Mouse (Mus musculus) hindbrain, embryonic 11.5 days (tissue): ENCODE data around the gene Slc25a18. TPM values are rescaled to one million over a fixed set of nuclear protein-coding genes. Genes with fewer than 3 reads are reported as not detected.

Experiments
- ATAC-seq: fragments of 200-750 bp; cut with Nextera tagmentation; 2 replicates; pipeline ENCODE4 v1.8.0; 2017; ENCODE audit warnings: mild to moderate bottlenecking, moderate TSS enrichment, moderate library complexity; ENCODE audit not compliant: low FRiP score
- DNase-seq: peaks from one replicate; pipeline ENCODE4 v3.0.0-alpha.2; 2015; ENCODE audit warnings: low spot score
- H3K27ac ChIP-seq: fragments of 300-500 bp; sonication (generic); 2 replicates; pipeline ENCODE4 v1.5.1; 2014; ENCODE audit warnings: mild to moderate bottlenecking, low read depth, low read length
- H3K27me3 ChIP-seq: fragments of 300-500 bp; sonication (generic); 2 replicates; pipeline ENCODE4 v1.6.1; 2014; ENCODE audit warnings: mild to moderate bottlenecking, low read length, moderate library complexity, mixed read lengths; ENCODE audit not compliant: control insufficient read depth, insufficient read depth
- H3K36me3 ChIP-seq: fragments of 300-500 bp; sonication (generic); 2 replicates; pipeline ENCODE4 v1.6.1; 2014; ENCODE audit warnings: mild to moderate bottlenecking, low read length, moderate library complexity, mixed read lengths; ENCODE audit not compliant: control insufficient read depth, insufficient read depth
- H3K4me1 ChIP-seq: fragments of 300-500 bp; sonication (generic); replicated peaks from 2 replicates; pipeline ENCODE4 v1.6.1; 2014; ENCODE audit warnings: low read length, mixed read lengths; ENCODE audit not compliant: control insufficient read depth, insufficient read depth
- H3K4me2 ChIP-seq: fragments of 300-500 bp; sonication (generic); replicated peaks from 2 replicates; pipeline ENCODE4 v1.6.1; 2014; ENCODE audit warnings: mild to moderate bottlenecking, low read depth, low read length
- H3K4me3 ChIP-seq: fragments of 300-500 bp; sonication (generic); 2 replicates; pipeline ENCODE4 v1.5.1; 2014; ENCODE audit warnings: low read depth, low read length
- H3K9ac ChIP-seq: fragments of 300-500 bp; sonication (generic); 2 replicates; pipeline ENCODE4 v1.6.1; 2014; ENCODE audit warnings: low read depth, low read length
- H3K9me3 ChIP-seq: fragments of 300-500 bp; sonication (generic); 2 replicates; pipeline ENCODE4 v1.6.1; 2016; ENCODE audit warnings: low read length; ENCODE audit not compliant: control insufficient read depth
- WGBS: fragments of 180-500 bp; shearing (Covaris S2); extraction: QIAGEN DNeasy Blood & Tissue Kit; methylation state at CpG from one replicate; pipeline ENCODE4 v1.1.7; 2014; 5-methylcytosine and 5-hydroxymethylcytosine counted together
- polyA plus RNA-seq: library from polyadenylated mRNA; unstranded; fragments of >200 nt; fragmentation: Nextera tagmentation; extraction: Ambion mirVana; gene quantifications from 2 replicates; pipeline ENCODE4 v1.2.1, GENCODE M21; 2014

Slc25a18 gene
- polyA plus RNA-seq, 1 experiment from 2014 or later: 2.3 TPM

- no peaks in the 10 kb centered on the region for H3K4me1 ChIP-seq
- no peak for DNase-seq
- H3K4me3 ChIP-seq: no peak overlapping the region
- H3K9ac ChIP-seq: no peak overlapping the region
- H3K36me3 ChIP-seq: no peaks in the 10 kb centered on the region
- H3K9me3 ChIP-seq: no peaks in the 10 kb centered on the region
- no peak for ATAC-seq
- H3K27ac ChIP-seq: no peak overlapping the region
- no peak overlapping the region for H3K4me2 ChIP-seq
- no peaks in the 10 kb centered on the region for H3K27me3 ChIP-seq
- 82% methylated on average over 1 of the region's 1 CpGs for WGBS
These were observed 2.0 kb upstream of the Slc25a18 start for GRCm38 (mm10) chr6:120771366-120771765.

- Histone ChIP-seq H3K36me3 (no peaks in the 10 kb centered on the region), H3K9me3 (no peaks in the 10 kb centered on the region), H3K4me3 (no peak overlapping the region), H3K9ac (no peak overlapping the region), H3K27me3 (no peaks in the 10 kb centered on the region), H3K4me1 (no peaks in the 10 kb centered on the region), H3K27ac (0 out of 2 replicates have a peak overlapping the region, but pooled peaks have one; percentile 86), H3K4me2 (no peak overlapping the region)
- ATAC-seq (no peak), DNase-seq (no peak)
These were observed 1.4 kb upstream of the Slc25a18 start for GRCm38 (mm10) chr6:120772025-120772424.

GRCm38 (mm10) chr6:120773763-120774162 lies 385 bp downstream of the Slc25a18 start:
- ATAC-seq (peak; percentile 66), DNase-seq (no peak)

GRCm38 (mm10) chr6:120776286-120776685 lies 2.9 kb downstream of the Slc25a18 start:
- 84% methylated on average over 3 of the region's 3 CpGs for WGBS
- ATAC-seq: no peak
- H3K4me1 ChIP-seq: no peaks in the 10 kb centered on the region
- H3K9ac ChIP-seq: no peak overlapping the region
- H3K27ac ChIP-seq: no peak overlapping the region
- no peaks in the 10 kb centered on the region for H3K9me3 ChIP-seq
- H3K4me3 ChIP-seq: no peak overlapping the region
- DNase-seq: no peak
- H3K36me3 ChIP-seq: no peaks in the 10 kb centered on the region
- no peaks in the 10 kb centered on the region for H3K27me3 ChIP-seq
- H3K4me2 ChIP-seq: no peak overlapping the region

More at GRCm38 (mm10) chr6:120773763-120774162, 385 bp downstream of the Slc25a18 start:
- H3K9me3 ChIP-seq: no peaks in the 10 kb centered on the region
- no peaks in the 10 kb centered on the region for H3K36me3 ChIP-seq
- no peaks in the 10 kb centered on the region for H3K27me3 ChIP-seq
- no peak overlapping the region for H3K4me2 ChIP-seq
- H3K9ac ChIP-seq: no peak overlapping the region
- H3K4me1 ChIP-seq: no peaks in the 10 kb centered on the region
- WGBS: 71% methylated on average over 6 of the region's 6 CpGs
- no peak overlapping the region for H3K4me3 ChIP-seq
- peak overlapping the region; percentile 86 for H3K27ac ChIP-seq

- WGBS: 94% methylated on average over 9 of the region's 9 CpGs
- no peak for DNase-seq
- H3K9ac ChIP-seq: no peak overlapping the region
- no peak overlapping the region for H3K4me3 ChIP-seq
- no peak for ATAC-seq
- no peaks in the 10 kb centered on the region for H3K27me3 ChIP-seq
- no peak overlapping the region for H3K27ac ChIP-seq
- no peaks in the 10 kb centered on the region for H3K4me1 ChIP-seq
- no peak overlapping the region for H3K4me2 ChIP-seq
- no peaks in the 10 kb centered on the region for H3K36me3 ChIP-seq
- H3K9me3 ChIP-seq: no peaks in the 10 kb centered on the region
These were observed 4.2 kb downstream of the Slc25a18 start for GRCm38 (mm10) chr6:120777533-120777932.

- Histone ChIP-seq H3K9ac (no peak overlapping the region), H3K36me3 (no peaks in the 10 kb centered on the region), H3K4me2 (no peak overlapping the region), H3K27me3 (no peaks in the 10 kb centered on the region), H3K4me3 (no peak overlapping the region), H3K27ac (no peak overlapping the region), H3K9me3 (no peaks in the 10 kb centered on the region), H3K4me1 (no peaks in the 10 kb centered on the region)
- ATAC-seq (no peak), DNase-seq (no peak)
- 64% methylated on average over 3 of the region's 3 CpGs for WGBS
These were observed 4.8 kb downstream of the Slc25a18 start for GRCm38 (mm10) chr6:120778226-120778625.

GRCm38 (mm10) chr6:120782948-120783347 lies 9.6 kb downstream of the Slc25a18 start:
- H3K27me3 ChIP-seq: no peaks in the 10 kb centered on the region
- WGBS: 87% methylated on average over 2 of the region's 2 CpGs
- H3K4me3 ChIP-seq: no peak overlapping the region
- H3K9ac ChIP-seq: no peak overlapping the region
- H3K9me3 ChIP-seq: no peaks in the 10 kb centered on the region
- no peaks in the 10 kb centered on the region for H3K36me3 ChIP-seq
- DNase-seq (no peak), ATAC-seq (no peak)
- H3K27ac ChIP-seq: no peak overlapping the region
- H3K4me2 ChIP-seq: no peak overlapping the region
- no peaks in the 10 kb centered on the region for H3K4me1 ChIP-seq

- H3K4me3 ChIP-seq: no peak overlapping the region
- WGBS: 63% methylated on average over 7 of the region's 7 CpGs
- H3K9me3 ChIP-seq: no peaks in the 10 kb centered on the region
- H3K27me3 ChIP-seq: no peaks in the 10 kb centered on the region
- no peak overlapping the region for H3K9ac ChIP-seq
- DNase-seq (peak; percentile 43), ATAC-seq (peak; percentile 74; the same call in 1 of the 2 replicates)
- no peak overlapping the region for H3K4me2 ChIP-seq
- no peaks in the 10 kb centered on the region for H3K36me3 ChIP-seq
- H3K27ac ChIP-seq: 0 out of 2 replicates have a peak overlapping the region, but pooled peaks have one; percentile 54
- H3K4me1 ChIP-seq: no peaks in the 10 kb centered on the region
These were observed 11.0 kb downstream of the Slc25a18 start for GRCm38 (mm10) chr6:120784351-120784750.

- no peaks in the 10 kb centered on the region for H3K4me1 ChIP-seq
- H3K4me3 ChIP-seq: no peak overlapping the region
- no peak overlapping the region for H3K27ac ChIP-seq
- 87% methylated on average over 5 of the region's 5 CpGs for WGBS
- no peaks in the 10 kb centered on the region for H3K27me3 ChIP-seq
- no peak for DNase-seq
- no peak overlapping the region for H3K4me2 ChIP-seq
- no peaks in the 10 kb centered on the region for H3K9me3 ChIP-seq
- no peak for ATAC-seq
- no peaks in the 10 kb centered on the region for H3K36me3 ChIP-seq
- no peak overlapping the region for H3K9ac ChIP-seq
These were observed 14.8 kb downstream of the Slc25a18 start for GRCm38 (mm10) chr6:120788068-120788607.
